Mouse (Mus musculus): ENCODE results near the gene Bhlha9. TPM values are rescaled to one million over a fixed set of nuclear protein-coding genes. Genes with fewer than 3 reads are reported as not detected.

The Bhlha9 gene
- polyA plus RNA-seq, 1 experiment from 2014 or later: not detected

- ATAC-seq: no peak
- no peaks in the 10 kb centered on the region for H3K9me3 ChIP-seq (ENCODE audit: control insufficient read depth)
- no peak overlapping the region for H3K27ac ChIP-seq (ENCODE audit: low read depth, low read length)
- no peak overlapping the region for H3K4me2 ChIP-seq (replicated peaks; ENCODE audit: low read depth)
- no peak for TF ChIP-seq CTCF (IDR thresholded peaks at IDR 0.05; ENCODE audit: low read depth)
- H3K27me3 ChIP-seq (replicated peaks; ENCODE audit: control insufficient read depth, insufficient read depth, low read length): no peaks in the 10 kb centered on the region
- H3K4me1 ChIP-seq (replicated peaks; ENCODE audit: control insufficient read depth, insufficient read depth, low read length): no peaks in the 10 kb centered on the region
- H3K9ac ChIP-seq (ENCODE audit: low read depth, low read length): no peak overlapping the region
- WGBS: 39% methylated on average over 2 of the region's 2 CpGs
- no peak overlapping the region for H3K4me3 ChIP-seq (ENCODE audit: low read depth, low read length)
- H3K36me3 ChIP-seq (ENCODE audit: control insufficient read depth, insufficient read depth): no peaks in the 10 kb centered on the region
Measured at GRCm38 (mm10) chr11:76630023-76630422, 42.2 kb upstream of the Bhlha9 start.

- WGBS: 73% methylated on average over 5 of the region's 5 CpGs
- Histone ChIP-seq H3K36me3 (ENCODE audit: control insufficient read depth, insufficient read depth) (no peaks in the 10 kb centered on the region), H3K27ac (ENCODE audit: low read depth, low read length) (no peak overlapping the region), H3K4me2 (replicated peaks; ENCODE audit: low read depth) (no peak overlapping the region), H3K9me3 (ENCODE audit: control insufficient read depth) (no peaks in the 10 kb centered on the region), H3K27me3 (replicated peaks; ENCODE audit: control insufficient read depth, insufficient read depth, low read length) (no peaks in the 10 kb centered on the region), H3K9ac (ENCODE audit: low read depth, low read length) (no peak overlapping the region), H3K4me1 (replicated peaks; ENCODE audit: control insufficient read depth, insufficient read depth, low read length) (no peaks in the 10 kb centered on the region), H3K4me3 (ENCODE audit: low read depth, low read length) (no peak overlapping the region)
- ATAC-seq: no peak
- TF ChIP-seq CTCF (IDR thresholded peaks at IDR 0.05; ENCODE audit: low read depth): no peak
Measured at GRCm38 (mm10) chr11:76630487-76630886, 41.8 kb upstream of the Bhlha9 start.

GRCm38 (mm10) chr11:76639269-76639985, 32.8 kb upstream of the Bhlha9 start:
- H3K27me3 ChIP-seq (replicated peaks; ENCODE audit: control insufficient read depth, insufficient read depth, low read length): no peaks in the 10 kb centered on the region
- no peak overlapping the region for H3K27ac ChIP-seq (ENCODE audit: low read depth, low read length)

GRCm38 (mm10) chr11:76640231-76640630, 32.0 kb upstream of the Bhlha9 start:
- Histone ChIP-seq H3K27ac (ENCODE audit: low read depth, low read length) (no peak overlapping the region), H3K4me2 (replicated peaks; ENCODE audit: low read depth) (no peak overlapping the region), H3K27me3 (replicated peaks; ENCODE audit: control insufficient read depth, insufficient read depth, low read length) (no peaks in the 10 kb centered on the region), H3K9ac (ENCODE audit: low read depth, low read length) (no peak overlapping the region), H3K4me3 (ENCODE audit: low read depth, low read length) (no peak overlapping the region), H3K9me3 (ENCODE audit: control insufficient read depth) (no peaks in the 10 kb centered on the region), H3K4me1 (replicated peaks; ENCODE audit: control insufficient read depth, insufficient read depth, low read length) (no peaks in the 10 kb centered on the region), H3K36me3 (ENCODE audit: control insufficient read depth, insufficient read depth) (no peaks in the 10 kb centered on the region)
- no peak for TF ChIP-seq CTCF (IDR thresholded peaks at IDR 0.05; ENCODE audit: low read depth)
- 75% methylated on average over 4 of the region's 4 CpGs for WGBS
- ATAC-seq: no peak

More at GRCm38 (mm10) chr11:76639269-76639985, 32.8 kb upstream of the Bhlha9 start:
- Histone ChIP-seq H3K36me3 (ENCODE audit: control insufficient read depth, insufficient read depth) (no peaks in the 10 kb centered on the region), H3K4me3 (ENCODE audit: low read depth, low read length) (no peak overlapping the region), H3K4me2 (replicated peaks; ENCODE audit: low read depth) (no peak overlapping the region), H3K9me3 (ENCODE audit: control insufficient read depth) (no peaks in the 10 kb centered on the region), H3K4me1 (replicated peaks; ENCODE audit: control insufficient read depth, insufficient read depth, low read length) (no peaks in the 10 kb centered on the region), H3K9ac (ENCODE audit: low read depth, low read length) (no peak overlapping the region)
- ATAC-seq: no peak
- 76% methylated on average over 17 of the region's 17 CpGs for WGBS
- no peak for TF ChIP-seq CTCF (IDR thresholded peaks at IDR 0.05; ENCODE audit: low read depth)

- H3K27ac ChIP-seq (ENCODE audit: low read depth, low read length): no peak overlapping the region
- no peaks in the 10 kb centered on the region; the same call in 1 of the 2 replicates for H3K4me1 ChIP-seq (replicated peaks; ENCODE audit: control insufficient read depth, insufficient read depth, low read length)
- 75% methylated on average over 6 of the region's 6 CpGs for WGBS
- H3K27me3 ChIP-seq (replicated peaks; ENCODE audit: control insufficient read depth, insufficient read depth, low read length): peaks cover 7% of the 10 kb centered on the region; the same call in 1 of the 2 replicates
- no peak overlapping the region for H3K4me2 ChIP-seq (replicated peaks; ENCODE audit: low read depth)
- H3K9me3 ChIP-seq (ENCODE audit: control insufficient read depth): no peaks in the 10 kb centered on the region
- no peak overlapping the region for H3K4me3 ChIP-seq (ENCODE audit: low read depth, low read length)
- ATAC-seq: no peak
- no peak overlapping the region for H3K9ac ChIP-seq (ENCODE audit: low read depth, low read length)
- H3K36me3 ChIP-seq (ENCODE audit: control insufficient read depth, insufficient read depth): no peaks in the 10 kb centered on the region
- TF ChIP-seq CTCF (IDR thresholded peaks at IDR 0.05; ENCODE audit: low read depth): no peak
Measured at GRCm38 (mm10) chr11:76644257-76644656, 28.0 kb upstream of the Bhlha9 start.

- TF ChIP-seq CTCF (IDR thresholded peaks at IDR 0.05; ENCODE audit: low read depth): no peak
- ATAC-seq: no peak
- peaks cover 7% of the 10 kb centered on the region; the same call in 1 of the 2 replicates for H3K27me3 ChIP-seq (replicated peaks; ENCODE audit: control insufficient read depth, insufficient read depth, low read length)
- H3K36me3 ChIP-seq (ENCODE audit: control insufficient read depth, insufficient read depth): no peaks in the 10 kb centered on the region
- no peak overlapping the region for H3K9ac ChIP-seq (ENCODE audit: low read depth, low read length)
- H3K9me3 ChIP-seq (ENCODE audit: control insufficient read depth): no peaks in the 10 kb centered on the region
- no peak overlapping the region for H3K27ac ChIP-seq (ENCODE audit: low read depth, low read length)
- WGBS: 79% methylated on average over 9 of the region's 9 CpGs
- H3K4me1 ChIP-seq (replicated peaks; ENCODE audit: control insufficient read depth, insufficient read depth, low read length): no peaks in the 10 kb centered on the region; the same call in 1 of the 2 replicates
- no peak overlapping the region for H3K4me2 ChIP-seq (replicated peaks; ENCODE audit: low read depth)
- H3K4me3 ChIP-seq (ENCODE audit: low read depth, low read length): no peak overlapping the region
Measured at GRCm38 (mm10) chr11:76645036-76645435, 27.2 kb upstream of the Bhlha9 start.

Data from intestine, postnatal 0 days (tissue).